Mouse (Mus musculus) urinary bladder, postnatal 4 days (tissue): ENCODE results near the gene Adam12.

ENCODE experiments used
- DNase-seq, 2 experiments: peaks; one replicate each; pipeline ENCODE4 v3.0.0; 2021 to 2022; ENCODE audit warnings: low spot score in 2 of 2

Gene Adam12

GRCm38 (mm10) chr7:133876139-133876538 is 355.8 kb downstream of the Adam12 start:
- no peak for DNase-seq

- DNase-seq, result no peak
Observed at GRCm38 (mm10) chr7:133872701-133873100, 359.2 kb downstream of the Adam12 start.

- DNase-seq, result no peak
Observed at GRCm38 (mm10) chr7:133870265-133870664, 361.7 kb downstream of the Adam12 start.

- DNase-seq, result no peak
Observed at GRCm38 (mm10) chr7:133863684-133864083, 368.3 kb downstream of the Adam12 start.

- DNase-seq, result no peak
Observed at GRCm38 (mm10) chr7:133863151-133863550, 368.8 kb downstream of the Adam12 start.

GRCm38 (mm10) chr7:133862723-133863122 is 369.2 kb downstream of the Adam12 start:
- DNase-seq, result no peak

- no peak for DNase-seq
Observed at GRCm38 (mm10) chr7:133862233-133862632, 369.7 kb downstream of the Adam12 start.

GRCm38 (mm10) chr7:133859548-133859947 is 372.4 kb downstream of the Adam12 start:
- DNase-seq, result no peak

GRCm38 (mm10) chr7:133858506-133858905 is 373.4 kb downstream of the Adam12 start:
- no peak for DNase-seq

GRCm38 (mm10) chr7:133856278-133856677 is 375.7 kb downstream of the Adam12 start:
- peak; percentile 58 to 72 for DNase-seq

- no peak for DNase-seq
Observed at GRCm38 (mm10) chr7:133850735-133851134, 381.2 kb downstream of the Adam12 start.

GRCm38 (mm10) chr7:133848180-133848579 is 383.8 kb downstream of the Adam12 start:
- DNase-seq, result no peak

- no peak for DNase-seq
Observed at GRCm38 (mm10) chr7:133847175-133847574, 384.8 kb downstream of the Adam12 start.

GRCm38 (mm10) chr7:133842079-133842478 is 389.9 kb downstream of the Adam12 start:
- DNase-seq, result no peak

GRCm38 (mm10) chr7:133839546-133839945 is 392.4 kb downstream of the Adam12 start:
- DNase-seq, result no peak
